Mouse (Mus musculus) brain, adult 2 months (tissue): ENCODE measurements at regions not wholly inside any gene's neighbourhood (a gene's known extent, or its start where the extent isn't known, plus 50 kb on each side); places are given as distances from the start of the nearest gene placed in this dataset.

Source experiments
- DNase-seq: peaks from one replicate; pipeline ENCODE4 v3.0.0; 2011; ENCODE audit warnings: low read depth, low spot score

DNA sequence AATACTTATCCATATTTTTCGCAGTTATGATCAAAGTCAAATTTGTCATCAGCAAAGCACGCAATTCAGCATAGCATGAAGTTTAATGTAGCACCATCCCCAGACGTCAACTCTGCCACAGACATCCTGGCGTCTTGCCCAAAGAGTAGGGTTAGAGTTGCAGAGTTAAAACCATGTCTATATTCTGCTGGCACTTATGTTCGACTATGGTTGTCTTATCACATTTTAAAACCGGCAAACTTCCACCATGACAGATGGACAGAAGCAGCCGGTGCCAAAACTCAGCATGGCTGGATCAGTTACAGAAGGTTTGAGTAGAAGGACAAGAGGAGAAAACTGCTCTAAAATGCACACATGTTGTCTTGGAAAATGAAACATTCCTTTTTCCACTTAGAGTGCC lies 1383.6 kb upstream of the Slc39a10 start:
- peak; percentile 94 for DNase-seq

DNA sequence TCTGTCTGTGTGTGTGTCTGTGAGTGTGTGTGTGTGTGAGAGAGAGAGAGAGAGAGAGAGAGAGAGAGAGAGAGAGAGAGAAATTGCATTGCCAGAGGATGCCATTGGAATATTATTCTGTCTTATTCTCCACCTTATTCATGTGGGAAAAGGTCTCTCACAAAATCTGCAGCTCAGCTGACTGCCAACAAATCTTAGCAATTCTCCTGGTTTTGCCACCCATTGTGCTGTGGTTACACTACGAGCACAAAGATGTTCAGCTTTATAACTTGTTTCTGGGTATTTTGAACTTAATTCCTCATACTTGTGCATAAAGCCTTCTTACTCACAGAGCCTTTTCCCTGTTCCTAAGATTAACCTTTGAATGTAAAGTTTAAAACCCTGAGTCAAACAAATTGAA lies 1383.0 kb upstream of the Slc39a10 start:
- DNase-seq, result peak; percentile 39
